Mouse (Mus musculus) forebrain, embryonic 12.5 days (tissue): ENCODE data around the gene Galt. TPM values are rescaled to one million over a fixed set of nuclear protein-coding genes. Genes with fewer than 3 reads are reported as not detected.
A peak's percentile ranks its signal among the peaks of the same experiment; 100 is the strongest.

Experiments
- ATAC-seq: fragments of 200-750 bp; cut with Nextera tagmentation; 2 replicates; pipeline ENCODE4 v1.8.0; 2017; ENCODE audit warnings: moderate TSS enrichment; ENCODE audit not compliant: low FRiP score
- H3K27ac ChIP-seq: fragments of 300-500 bp; sonication (generic); 2 replicates; pipeline ENCODE4 v1.5.1; 2016; ENCODE audit warnings: mild to moderate bottlenecking
- H3K27me3 ChIP-seq: fragments of 300-500 bp; sonication (generic); 2 replicates; pipeline ENCODE4 v1.6.1; 2016; ENCODE audit warnings: mild to moderate bottlenecking
- H3K36me3 ChIP-seq: fragments of 300-500 bp; sonication (generic); replicated peaks from 2 replicates; pipeline ENCODE4 v1.6.1; 2016; ENCODE audit warnings: mild to moderate bottlenecking
- H3K4me1 ChIP-seq: fragments of 300-500 bp; sonication (generic); 2 replicates; pipeline ENCODE4 v1.6.1; 2016
- H3K4me2 ChIP-seq: fragments of 300-500 bp; sonication (generic); 2 replicates; pipeline ENCODE4 v1.6.1; 2016; ENCODE audit warnings: mild to moderate bottlenecking, moderate library complexity
- H3K4me3 ChIP-seq: fragments of 300-500 bp; sonication (generic); replicated peaks from 2 replicates; pipeline ENCODE4 v1.5.1; 2016; ENCODE audit warnings: mild to moderate bottlenecking
- H3K9ac ChIP-seq: fragments of 300-500 bp; sonication (generic); 2 replicates; pipeline ENCODE4 v1.6.1; 2016; ENCODE audit warnings: mild to moderate bottlenecking
- H3K9me3 ChIP-seq: fragments of 300-500 bp; sonication (generic); 2 replicates; pipeline ENCODE4 v1.6.1; 2016
- WGBS: fragments of 180-500 bp; shearing (Covaris S2); methylation state at CpG from one replicate; pipeline ENCODE4 v1.1.7; 2016; 5-methylcytosine and 5-hydroxymethylcytosine counted together
- polyA plus RNA-seq: library from polyadenylated mRNA; unstranded; fragments of >200 nt; fragmentation: Nextera tagmentation; extraction: Ambion mirVana; gene quantifications from 2 replicates; pipeline ENCODE4 v1.2.1, GENCODE M21; 2016

Gene Galt
- polyA plus RNA-seq, 1 experiment from 2014 or later, result 19.8 TPM

- H3K27ac ChIP-seq, result no peak overlapping the region
- H3K36me3 ChIP-seq, result peaks cover 56% of the 10 kb centered on the region
- H3K9me3 ChIP-seq, result no peaks in the 10 kb centered on the region
- H3K4me1 ChIP-seq, result peaks cover 31% of the 10 kb centered on the region
- no peak overlapping the region for H3K4me2 ChIP-seq
- 72% methylated on average over 5 of the region's 5 CpGs for WGBS
- no peaks in the 10 kb centered on the region for H3K27me3 ChIP-seq
- ATAC-seq, result no peak
- no peak overlapping the region for H3K4me3 ChIP-seq
- no peak overlapping the region for H3K9ac ChIP-seq
These were observed 39.4 kb upstream of the Galt start for GRCm38 (mm10) chr4:41715596-41715995.

- no peaks in the 10 kb centered on the region for H3K9me3 ChIP-seq
- no peaks in the 10 kb centered on the region for H3K27me3 ChIP-seq
- peaks cover 24% of the 10 kb centered on the region for H3K4me1 ChIP-seq
- no peak overlapping the region for H3K9ac ChIP-seq
- WGBS, result 71% methylated on average over 6 of the region's 6 CpGs
- H3K36me3 ChIP-seq, result peaks cover 55% of the 10 kb centered on the region
- no peak for ATAC-seq
- H3K4me2 ChIP-seq, result no peak overlapping the region
- no peak overlapping the region for H3K4me3 ChIP-seq
- H3K27ac ChIP-seq, result no peak overlapping the region
These were observed 38.2 kb upstream of the Galt start for GRCm38 (mm10) chr4:41716834-41717233.

DNA sequence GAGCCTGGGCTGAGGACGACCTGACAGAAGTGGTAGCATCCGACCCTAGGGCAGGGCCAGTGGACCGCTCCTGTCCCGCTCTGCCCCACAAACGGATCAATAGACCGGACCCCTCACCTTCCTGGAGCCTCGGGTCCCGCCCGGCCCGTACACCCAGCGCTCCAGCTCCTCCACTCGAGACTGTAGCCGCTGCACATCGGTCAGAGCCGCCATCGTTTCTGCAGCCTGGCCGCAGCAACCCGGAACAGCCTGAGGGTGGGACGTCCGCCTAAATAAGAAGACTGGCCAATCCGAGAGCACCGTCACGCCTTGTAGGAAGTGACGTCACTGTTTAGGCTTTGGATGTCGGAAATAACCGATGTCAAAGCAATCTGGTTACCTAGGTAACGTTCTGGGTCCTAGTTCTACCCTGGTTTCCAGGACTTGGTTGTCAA lies 32.1 kb upstream of the Galt start, which contains the start of gene Dctn3:
Gene Dctn3 (minus strand): TSS at position 253 of the 434 bp plus-strand sequence.
- H3K27me3 ChIP-seq, result peaks cover 43% of the 10 kb centered on the region
- H3K36me3 ChIP-seq, result peaks cover 28% of the 10 kb centered on the region
- WGBS, result under 1% methylated on average over 27 of the region's 27 CpGs
- ATAC-seq, result peak; percentile 93
- peak within 1 kb of the TSS; percentile 88 for H3K4me2 ChIP-seq
- peak within 1 kb of the TSS; percentile 64 for H3K4me3 ChIP-seq
- H3K4me1 ChIP-seq, result peaks cover 42% of the 10 kb centered on the region
- no peaks in the 10 kb centered on the region for H3K9me3 ChIP-seq
- H3K9ac ChIP-seq, result peak within 1 kb of the TSS; percentile 74
- H3K27ac ChIP-seq, result peak within 1 kb of the TSS; percentile 0; the same call in 1 of the 2 replicates

GRCm38 (mm10) chr4:41726826-41727621 lies 28.0 kb upstream of the Galt start:
- ATAC-seq, result peak; percentile 41; the same call in 1 of the 2 replicates
- peak overlapping the region; percentile 29; the same call in 1 of the 2 replicates for H3K9ac ChIP-seq
- 3% methylated on average over 20 of the region's 20 CpGs for WGBS
- H3K27me3 ChIP-seq, result peaks cover 81% of the 10 kb centered on the region
- no peaks in the 10 kb centered on the region for H3K9me3 ChIP-seq
- peak overlapping the region; percentile 47 for H3K4me2 ChIP-seq
- peaks cover 46% of the 10 kb centered on the region for H3K4me1 ChIP-seq
- H3K27ac ChIP-seq, result peak overlapping the region; percentile 57
- H3K36me3 ChIP-seq, result no peaks in the 10 kb centered on the region
- 0 out of 2 replicates have a peak overlapping the region, but pooled peaks have one; percentile 3 for H3K4me3 ChIP-seq

DNA sequence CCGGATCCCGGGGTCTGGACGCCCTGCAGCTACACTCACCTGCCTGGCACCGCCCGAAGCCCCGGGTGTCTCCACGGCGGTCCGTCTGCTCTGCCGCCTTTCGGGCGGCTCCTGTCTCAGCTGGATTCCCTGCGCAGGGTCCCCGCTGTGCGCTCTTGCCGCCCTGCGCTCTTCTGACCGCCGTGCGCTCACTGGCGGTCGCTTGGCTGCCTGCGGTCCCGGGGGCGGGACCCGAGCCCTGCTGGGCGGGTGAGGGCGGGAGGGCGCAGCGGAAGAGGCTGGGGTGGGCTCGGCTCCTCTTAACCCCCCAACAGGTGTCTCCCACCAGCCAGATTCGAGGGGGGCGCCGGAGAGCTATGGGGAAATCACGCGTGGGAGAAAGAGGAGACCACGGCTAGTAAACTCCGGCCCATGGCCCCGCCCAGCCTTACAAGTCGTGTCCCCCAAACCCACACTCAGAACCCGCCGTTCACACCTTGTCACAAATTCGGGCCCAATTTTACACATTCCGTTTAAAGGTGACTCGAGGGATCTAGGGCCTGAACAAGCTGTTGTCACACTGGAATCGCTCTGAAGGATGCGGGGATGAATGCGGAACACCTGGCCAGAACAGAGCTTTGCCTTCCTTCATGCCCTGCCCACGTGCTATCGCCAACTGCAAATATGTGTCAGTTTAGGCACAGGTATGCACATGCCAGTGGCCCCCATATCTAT lies 23.8 kb upstream of the Galt start, which contains the start of gene Arid3c:
Gene Arid3c (minus strand): TSS at position 91 of the 714 bp plus-strand sequence.
- no peak within 1 kb of the TSS for H3K27ac ChIP-seq

GRCm38 (mm10) chr4:41737602-41738255 lies 17.3 kb upstream of the Galt start:
- Histone ChIP-seq H3K4me1 (peaks cover 27% of the 10 kb centered on the region), H3K27ac (no peak overlapping the region), H3K9ac (no peak overlapping the region), H3K9me3 (no peaks in the 10 kb centered on the region), H3K4me3 (no peak overlapping the region), H3K27me3 (peaks cover 15% of the 10 kb centered on the region), H3K4me2 (no peak overlapping the region), H3K36me3 (peaks cover 12% of the 10 kb centered on the region)
- ATAC-seq, result peak; percentile 54
- 53% methylated on average over 8 of the region's 8 CpGs for WGBS

More for the DNA sequence above, 23.8 kb upstream of the Galt start, which contains the start of gene Arid3c:
- ATAC-seq, result no peak
- H3K36me3 ChIP-seq, result no peaks in the 10 kb centered on the region
- H3K4me1 ChIP-seq, result peaks cover 26% of the 10 kb centered on the region
- peak within 1 kb of the TSS; percentile 43 for H3K4me3 ChIP-seq
- H3K27me3 ChIP-seq, result peaks cover 75% of the 10 kb centered on the region
- H3K9ac ChIP-seq, result peak within 1 kb of the TSS; percentile 40; the same call in 1 of the 2 replicates
- peak within 1 kb of the TSS; percentile 70 for H3K4me2 ChIP-seq
- WGBS, result 2% methylated on average over 50 of the region's 50 CpGs
- no peaks in the 10 kb centered on the region for H3K9me3 ChIP-seq

GRCm38 (mm10) chr4:41738256-41738603 lies 16.8 kb upstream of the Galt start:
- H3K4me2 ChIP-seq, result no peak overlapping the region
- H3K27ac ChIP-seq, result no peak overlapping the region
- H3K4me1 ChIP-seq, result peaks cover 27% of the 10 kb centered on the region
- H3K4me3 ChIP-seq, result no peak overlapping the region
- H3K9ac ChIP-seq, result no peak overlapping the region
- H3K27me3 ChIP-seq, result peaks cover 10% of the 10 kb centered on the region
- 53% methylated on average over 1 of the region's 1 CpGs for WGBS
- H3K36me3 ChIP-seq, result peaks cover 12% of the 10 kb centered on the region
- no peaks in the 10 kb centered on the region for H3K9me3 ChIP-seq
- ATAC-seq, result no peak

- no peaks in the 10 kb centered on the region for H3K9me3 ChIP-seq
- no peak overlapping the region for H3K4me3 ChIP-seq
- peaks cover 12% of the 10 kb centered on the region for H3K36me3 ChIP-seq
- H3K4me1 ChIP-seq, result peaks cover 27% of the 10 kb centered on the region
- H3K27ac ChIP-seq, result no peak overlapping the region
- no peak overlapping the region; the same call in 1 of the 2 replicates for H3K4me2 ChIP-seq
- no peak overlapping the region for H3K9ac ChIP-seq
- no peak for ATAC-seq
- H3K27me3 ChIP-seq, result no peaks in the 10 kb centered on the region
- 92% methylated on average over 13 of the region's 13 CpGs for WGBS
These were observed 15.8 kb upstream of the Galt start for GRCm38 (mm10) chr4:41739260-41739659.

DNA sequence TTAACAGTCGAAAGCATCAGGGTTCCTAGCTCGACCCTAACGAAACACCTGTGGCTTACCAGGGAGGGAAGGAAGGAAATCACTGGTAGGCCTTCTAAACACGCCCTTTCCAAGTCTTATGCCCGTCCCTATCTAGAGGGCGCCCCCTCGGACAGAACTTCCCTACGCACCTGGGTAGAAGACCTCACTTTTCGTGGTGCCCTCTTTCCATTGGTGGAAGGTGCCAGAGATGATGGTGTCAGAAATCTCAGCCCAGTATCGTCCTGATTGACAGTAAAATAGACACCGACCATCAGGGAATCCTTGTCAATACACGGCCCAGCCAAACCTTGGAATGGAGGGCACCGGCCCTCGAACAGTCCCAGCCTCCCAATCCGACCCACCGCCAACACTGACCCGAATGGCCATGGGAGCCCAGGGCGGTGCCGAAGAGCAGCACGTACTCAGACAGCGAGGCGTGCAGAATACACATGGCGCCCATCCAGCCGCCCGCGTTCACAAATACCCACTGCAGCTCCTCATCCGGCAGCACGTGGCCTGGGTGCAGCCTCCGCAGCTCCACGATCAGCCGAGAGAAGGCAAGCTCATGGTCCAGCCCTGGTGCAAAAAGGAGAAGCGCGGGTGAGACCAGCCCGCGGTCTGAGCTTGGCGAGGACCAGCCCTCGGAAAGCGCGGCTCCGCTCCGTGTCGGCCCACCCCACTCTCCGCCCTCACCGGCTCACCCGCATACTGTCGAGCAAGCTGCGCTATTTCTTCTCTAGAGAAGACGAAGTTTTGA lies 14.5 kb upstream of the Galt start:
- peak overlapping the region; percentile 79 for H3K9ac ChIP-seq
- under 1% methylated on average over 48 of the region's 48 CpGs for WGBS
- peak; percentile 77 for ATAC-seq

DNA sequence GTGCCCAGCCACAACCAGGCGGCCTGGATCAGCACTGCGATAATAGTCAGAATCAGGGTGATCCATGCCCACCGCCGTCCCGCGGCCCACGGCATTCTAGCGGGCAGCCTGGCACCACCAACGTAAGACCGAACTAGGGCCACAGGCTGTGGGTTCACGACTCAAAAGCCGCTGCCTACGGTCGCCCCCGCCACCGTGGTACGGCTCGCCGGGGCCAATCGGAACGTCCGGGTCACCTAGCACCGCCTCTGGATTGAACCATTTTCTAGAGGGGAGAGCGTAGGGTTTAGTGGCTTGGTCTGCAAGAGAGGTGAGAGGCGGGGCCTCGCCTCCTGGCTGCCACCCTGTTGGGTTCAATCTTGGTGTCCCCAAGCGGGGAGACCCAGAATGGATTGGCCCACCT lies 13.9 kb upstream of the Galt start:
- H3K4me2 ChIP-seq, result peak overlapping the region; percentile 91
- H3K9ac ChIP-seq, result peak overlapping the region; percentile 79
- under 1% methylated on average over 27 of the region's 27 CpGs for WGBS
- no peaks in the 10 kb centered on the region for H3K27me3 ChIP-seq
- H3K4me1 ChIP-seq, result peaks cover 27% of the 10 kb centered on the region
- peaks cover 8% of the 10 kb centered on the region for H3K9me3 ChIP-seq
- H3K36me3 ChIP-seq, result peaks cover 12% of the 10 kb centered on the region
- peak; percentile 96 for ATAC-seq
- H3K27ac ChIP-seq, result peak overlapping the region; percentile 84
- peak overlapping the region; percentile 73 for H3K4me3 ChIP-seq

More for the DNA sequence above, 14.5 kb upstream of the Galt start:
- Histone ChIP-seq H3K36me3 (peaks cover 12% of the 10 kb centered on the region), H3K27ac (peak overlapping the region; percentile 84), H3K9me3 (peaks cover 2% of the 10 kb centered on the region; the same call in 1 of the 2 replicates), H3K27me3 (no peaks in the 10 kb centered on the region), H3K4me2 (peak overlapping the region; percentile 91), H3K4me1 (peaks cover 27% of the 10 kb centered on the region), H3K4me3 (peak overlapping the region; percentile 73)

- peaks cover 21% of the 10 kb centered on the region for H3K4me1 ChIP-seq
- 75% methylated on average over 2 of the region's 2 CpGs for WGBS
- H3K9me3 ChIP-seq, result peaks cover 17% of the 10 kb centered on the region
- no peak overlapping the region for H3K4me3 ChIP-seq
- no peak overlapping the region for H3K27ac ChIP-seq
- no peak overlapping the region for H3K9ac ChIP-seq
- H3K27me3 ChIP-seq, result no peaks in the 10 kb centered on the region
- no peak overlapping the region for H3K4me2 ChIP-seq
- H3K36me3 ChIP-seq, result peaks cover 2% of the 10 kb centered on the region
- no peak for ATAC-seq
These were observed 10.9 kb upstream of the Galt start for GRCm38 (mm10) chr4:41744131-41744530.
